Mouse (Mus musculus) heart, embryonic 12.5 days (tissue): Measurements from ENCODE around the gene Als2cl. TPM values are rescaled to one million over a fixed set of nuclear protein-coding genes. Genes with fewer than 3 reads are reported as not detected.
A peak's percentile ranks its signal among the peaks of the same experiment; 100 is the strongest.

Experiments used
- ATAC-seq: fragments of 200-750 bp; cut with Nextera tagmentation; 2 replicates; pipeline ENCODE4 v1.8.0; 2017; ENCODE audit warnings: moderate TSS enrichment, moderate library complexity; ENCODE audit not compliant: insufficient number of reproducible peaks, low FRiP score
- H3K27ac ChIP-seq: fragments of 300-500 bp; sonication (generic); 2 replicates; pipeline ENCODE4 v1.5.1; 2016; ENCODE audit warnings: mild to moderate bottlenecking, moderate library complexity; ENCODE audit not compliant: poor library complexity, severe bottlenecking
- H3K27me3 ChIP-seq: fragments of 300-500 bp; sonication (generic); replicated peaks from 2 replicates; pipeline ENCODE4 v1.6.1; 2016; ENCODE audit warnings: mild to moderate bottlenecking, moderate library complexity
- H3K36me3 ChIP-seq: fragments of 300-500 bp; sonication (generic); 2 replicates; pipeline ENCODE4 v1.6.1; 2016; ENCODE audit warnings: mild to moderate bottlenecking, moderate library complexity
- H3K4me1 ChIP-seq: fragments of 300-500 bp; sonication (generic); replicated peaks from 2 replicates; pipeline ENCODE4 v1.6.1; 2016; ENCODE audit warnings: mild to moderate bottlenecking
- H3K4me2 ChIP-seq: fragments of 300-500 bp; sonication (generic); 2 replicates; pipeline ENCODE4 v1.6.1; 2016; ENCODE audit warnings: mild to moderate bottlenecking, moderate library complexity
- H3K4me3 ChIP-seq: fragments of 300-500 bp; sonication (generic); 2 replicates; pipeline ENCODE4 v1.5.1; 2016; ENCODE audit warnings: mild to moderate bottlenecking
- H3K9ac ChIP-seq: fragments of 300-500 bp; sonication (generic); 2 replicates; pipeline ENCODE4 v1.6.1; 2016; ENCODE audit warnings: mild to moderate bottlenecking, moderate library complexity
- H3K9me3 ChIP-seq: fragments of 300-500 bp; sonication (generic); replicated peaks from 2 replicates; pipeline ENCODE4 v1.6.1; 2016; ENCODE audit warnings: mild to moderate bottlenecking, moderate library complexity
- WGBS: fragments of 180-500 bp; shearing (Covaris S2); methylation state at CpG from one replicate; pipeline ENCODE4 v1.1.7; 2016; 5-methylcytosine and 5-hydroxymethylcytosine counted together
- polyA plus RNA-seq: library from polyadenylated mRNA; unstranded; fragments of >200 nt; fragmentation: Nextera tagmentation; extraction: Ambion mirVana; gene quantifications from 2 replicates; pipeline ENCODE4 v1.2.1, GENCODE M21; 2016

Gene Als2cl
- polyA plus RNA-seq, 1 experiment from 2014 or later: 1.4 TPM

DNA sequence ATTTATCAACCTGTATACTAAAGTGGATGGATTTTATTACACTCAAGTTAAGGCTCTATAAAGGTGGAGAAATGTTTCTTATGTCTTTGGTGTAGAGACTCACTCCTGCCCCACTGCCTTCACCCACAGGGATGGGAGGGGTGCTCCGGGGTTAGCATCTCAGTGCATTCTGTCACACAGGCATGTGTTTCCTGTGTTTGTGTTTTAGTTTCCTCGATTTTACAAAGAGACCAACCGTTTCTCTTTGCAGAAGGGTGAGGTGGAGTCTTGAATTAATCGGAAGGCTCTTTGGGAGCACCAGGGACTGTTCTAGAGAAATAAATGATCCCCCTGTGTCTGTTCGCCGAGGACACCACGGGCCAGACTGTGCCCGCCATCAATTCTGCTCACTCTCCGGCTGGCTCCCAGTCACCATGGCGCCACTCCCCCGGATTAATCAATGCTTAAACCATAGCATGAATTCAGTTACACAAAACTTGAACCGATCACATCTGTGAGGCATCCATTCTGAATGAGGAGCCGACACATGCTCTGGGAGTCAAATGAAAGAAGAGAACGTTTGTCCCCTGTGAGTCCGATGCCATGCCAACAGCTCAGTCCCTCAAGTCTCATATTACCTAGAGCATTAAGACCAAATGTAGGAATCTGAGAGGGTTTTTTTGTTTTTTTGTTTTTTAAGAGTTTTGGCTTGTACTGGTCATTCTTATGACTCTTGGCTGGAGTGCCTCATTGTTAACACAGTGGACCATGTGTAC, 41.2 kb downstream of the Als2cl start:
- 69% methylated on average over 15 of the region's 15 CpGs for WGBS
- no peak overlapping the region for H3K27ac ChIP-seq
- 0 out of 2 replicates have a peak, but pooled peaks cover 6% of the 10 kb centered on the region for H3K27me3 ChIP-seq
- H3K36me3 ChIP-seq: no peaks in the 10 kb centered on the region
- no peaks in the 10 kb centered on the region for H3K9me3 ChIP-seq
- no peak overlapping the region for H3K4me2 ChIP-seq
- no peak overlapping the region for H3K9ac ChIP-seq
- H3K4me3 ChIP-seq: no peak overlapping the region
- ATAC-seq: no peak
- no peaks in the 10 kb centered on the region for H3K4me1 ChIP-seq

DNA sequence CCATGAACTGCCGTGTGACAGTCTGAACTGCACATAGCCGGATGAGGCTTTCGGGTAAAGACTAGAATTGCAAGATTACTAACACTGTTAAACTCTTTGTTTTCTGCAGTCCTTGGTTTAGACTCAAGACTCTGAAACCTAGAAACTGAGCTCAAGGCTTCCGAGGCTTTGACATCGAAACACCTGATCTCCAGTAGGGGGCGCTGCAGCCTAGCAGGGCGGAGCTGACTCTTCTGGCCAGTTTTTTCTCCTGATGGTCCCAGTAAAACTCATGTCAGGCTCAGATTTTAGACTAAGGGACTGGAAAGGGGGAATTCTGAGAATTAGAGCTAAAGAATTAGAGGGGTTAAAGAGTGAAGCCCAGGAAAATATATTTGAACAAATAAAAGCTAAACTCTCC, 43.1 kb downstream of the Als2cl start:
- no peak overlapping the region for H3K4me3 ChIP-seq
- H3K4me1 ChIP-seq: no peaks in the 10 kb centered on the region
- no peak overlapping the region for H3K9ac ChIP-seq
- H3K9me3 ChIP-seq: no peaks in the 10 kb centered on the region
- no peak overlapping the region for H3K4me2 ChIP-seq
- H3K27me3 ChIP-seq: 0 out of 2 replicates have a peak, but pooled peaks cover 6% of the 10 kb centered on the region
- H3K27ac ChIP-seq: no peak overlapping the region
- ATAC-seq: no peak
- WGBS: 8% methylated on average over 7 of the region's 7 CpGs
- H3K36me3 ChIP-seq: no peaks in the 10 kb centered on the region

GRCm38 (mm10) chr9:110931573-110931972, 51.9 kb downstream of the Als2cl start:
- Histone ChIP-seq H3K4me3 (no peak overlapping the region), H3K4me2 (no peak overlapping the region), H3K27ac (no peak overlapping the region), H3K9ac (no peak overlapping the region), H3K36me3 (no peaks in the 10 kb centered on the region), H3K4me1 (no peaks in the 10 kb centered on the region), H3K9me3 (no peaks in the 10 kb centered on the region), H3K27me3 (no peaks in the 10 kb centered on the region)
- 76% methylated on average over 6 of the region's 6 CpGs for WGBS
- no peak for ATAC-seq

DNA sequence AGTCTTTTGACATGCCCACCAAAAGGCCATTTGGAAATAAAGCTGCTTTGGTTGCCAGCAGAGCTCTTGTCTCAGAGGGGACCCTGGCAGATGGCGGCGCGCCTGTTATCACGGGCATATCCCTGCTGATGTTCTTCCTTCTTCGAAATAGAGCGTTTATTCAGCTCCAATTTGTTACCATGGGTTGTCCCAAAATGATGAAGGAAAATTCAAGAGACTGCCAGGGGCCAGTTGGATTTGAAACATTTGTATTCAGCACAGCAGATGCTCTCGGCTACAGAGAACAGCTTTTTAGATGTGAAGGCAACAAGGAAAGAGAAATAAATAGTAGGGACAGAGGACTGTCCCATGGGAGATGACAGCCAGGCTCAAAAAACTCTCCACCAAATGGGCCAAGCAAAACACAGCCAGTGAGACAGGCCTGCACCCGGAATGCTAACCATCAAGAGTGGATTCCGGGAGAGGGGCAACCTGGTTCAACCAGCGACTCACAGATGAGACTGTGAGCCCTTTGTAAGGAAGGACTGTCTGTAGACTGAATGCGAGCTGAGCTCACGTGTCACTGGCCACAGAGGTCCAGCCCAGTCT, 54.3 kb downstream of the Als2cl start:
- Histone ChIP-seq H3K36me3 (no peaks in the 10 kb centered on the region), H3K4me2 (no peak overlapping the region), H3K9me3 (no peaks in the 10 kb centered on the region), H3K9ac (no peak overlapping the region), H3K4me3 (no peak overlapping the region), H3K27ac (no peak overlapping the region), H3K4me1 (no peaks in the 10 kb centered on the region), H3K27me3 (no peaks in the 10 kb centered on the region)
- 73% methylated on average over 12 of the region's 12 CpGs for WGBS
- no peak for ATAC-seq

DNA sequence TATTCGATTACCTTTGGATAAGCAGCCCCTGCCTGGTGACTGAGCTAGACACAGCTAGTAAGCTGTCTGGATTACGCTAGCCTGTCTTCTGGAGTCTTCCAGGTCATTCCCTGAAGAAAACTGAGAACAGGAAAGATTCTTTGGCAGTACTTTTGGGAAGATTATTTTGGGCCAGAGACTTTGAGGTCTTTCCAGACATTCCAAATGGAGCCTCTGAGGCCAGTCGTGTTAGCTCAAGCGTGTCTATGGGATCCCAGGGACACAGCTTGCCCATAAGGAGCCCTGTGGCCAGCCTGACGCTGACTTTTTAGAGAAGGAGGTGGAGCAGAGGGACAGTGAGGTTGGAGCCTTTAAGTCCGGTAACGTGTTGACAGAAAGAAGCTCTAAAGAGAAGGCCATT, 56.3 kb downstream of the Als2cl start:
- no peak for ATAC-seq
- H3K9me3 ChIP-seq: no peaks in the 10 kb centered on the region
- H3K4me3 ChIP-seq: no peak overlapping the region
- no peak overlapping the region for H3K27ac ChIP-seq
- WGBS: 81% methylated on average over 7 of the region's 7 CpGs
- no peak overlapping the region for H3K9ac ChIP-seq
- H3K36me3 ChIP-seq: no peaks in the 10 kb centered on the region
- no peaks in the 10 kb centered on the region for H3K27me3 ChIP-seq
- no peak overlapping the region for H3K4me2 ChIP-seq
- H3K4me1 ChIP-seq: no peaks in the 10 kb centered on the region

DNA sequence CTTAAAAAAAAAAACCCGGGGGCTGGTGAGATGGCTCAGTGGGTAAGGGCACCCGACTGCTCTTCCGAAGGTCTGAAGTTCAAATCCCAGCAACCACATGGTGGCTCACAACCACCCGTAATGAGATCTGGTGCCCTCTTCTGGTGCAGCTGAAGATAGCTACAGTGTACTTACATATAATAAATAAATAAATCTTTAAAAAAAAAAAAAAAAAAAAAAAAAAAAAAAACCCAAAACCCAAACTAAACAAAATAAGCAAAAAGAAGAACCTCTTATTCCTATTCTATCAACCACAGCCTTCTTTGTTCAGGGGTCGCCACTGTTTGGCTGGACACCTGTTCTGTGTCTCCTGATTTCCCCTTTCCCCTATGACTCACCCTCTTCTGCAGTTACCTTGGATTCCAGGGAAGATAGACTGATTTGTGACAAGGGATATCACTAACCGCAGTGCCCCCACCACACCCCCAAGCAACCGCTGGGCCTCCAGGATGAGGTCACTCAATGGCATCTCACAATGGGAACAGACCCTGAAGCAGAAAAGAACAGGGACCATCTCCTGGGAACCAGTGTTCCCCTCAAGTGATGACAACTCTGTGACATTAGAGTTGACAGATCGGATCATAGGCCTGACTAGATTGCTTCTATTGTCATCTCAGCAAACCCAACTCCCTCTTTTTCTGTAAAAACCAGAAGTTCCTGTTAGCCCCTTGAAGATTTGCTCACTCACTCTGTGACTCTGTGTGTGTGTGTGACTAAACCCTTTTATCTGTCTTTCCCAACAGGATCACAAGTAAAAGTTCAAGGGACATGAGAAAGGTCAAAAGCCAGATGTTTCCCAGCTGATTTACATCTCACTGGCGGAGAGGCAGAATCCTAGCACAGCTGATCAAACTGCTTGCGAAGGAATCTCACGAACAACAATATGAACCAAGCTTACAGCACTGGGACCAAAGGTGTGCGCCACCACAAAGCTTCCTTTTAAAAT, 58.1 kb downstream of the Als2cl start:
- no peak overlapping the region for H3K9ac ChIP-seq
- H3K4me3 ChIP-seq: no peak overlapping the region
- no peak for ATAC-seq
- H3K27ac ChIP-seq: no peak overlapping the region
- H3K4me1 ChIP-seq: 0 out of 2 replicates have a peak, but pooled peaks cover 4% of the 10 kb centered on the region
- WGBS: 62% methylated on average over 12 of the region's 12 CpGs
- H3K36me3 ChIP-seq: no peaks in the 10 kb centered on the region
- no peak overlapping the region for H3K4me2 ChIP-seq
- H3K9me3 ChIP-seq: no peaks in the 10 kb centered on the region
- no peaks in the 10 kb centered on the region for H3K27me3 ChIP-seq

GRCm38 (mm10) chr9:110944265-110944664, 64.6 kb downstream of the Als2cl start:
- ATAC-seq: no peak
- H3K27ac ChIP-seq: no peak overlapping the region
- no peaks in the 10 kb centered on the region for H3K36me3 ChIP-seq
- H3K9me3 ChIP-seq: no peaks in the 10 kb centered on the region
- H3K4me3 ChIP-seq: no peak overlapping the region
- H3K4me1 ChIP-seq: peaks cover 26% of the 10 kb centered on the region
- peaks cover 18% of the 10 kb centered on the region for H3K27me3 ChIP-seq
- WGBS: 25% methylated on average over 13 of the region's 13 CpGs
- H3K9ac ChIP-seq: no peak overlapping the region
- no peak overlapping the region for H3K4me2 ChIP-seq

DNA sequence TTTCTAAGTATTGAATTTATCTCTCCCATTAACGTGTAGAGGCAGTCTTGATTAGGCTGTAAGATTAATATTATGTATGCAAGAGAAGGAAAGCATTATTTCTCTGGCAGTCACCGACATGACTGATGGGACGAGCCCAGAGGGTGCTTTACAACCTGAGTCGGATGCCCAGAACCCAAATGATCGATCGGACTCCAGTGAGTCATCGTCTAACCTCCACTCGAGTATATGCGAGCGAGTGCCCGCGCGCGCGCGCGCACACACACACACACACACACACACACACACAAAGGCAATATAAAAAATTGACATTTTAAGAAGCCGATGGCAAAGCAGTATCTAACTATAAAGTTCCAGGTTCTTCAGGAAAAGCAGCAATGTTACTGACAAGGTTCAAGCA, 65.7 kb downstream of the Als2cl start:
- H3K9ac ChIP-seq: no peak overlapping the region
- H3K36me3 ChIP-seq: no peaks in the 10 kb centered on the region
- peaks cover 27% of the 10 kb centered on the region for H3K4me1 ChIP-seq
- 16% methylated on average over 18 of the region's 18 CpGs for WGBS
- ATAC-seq: no peak
- H3K9me3 ChIP-seq: no peaks in the 10 kb centered on the region
- no peak overlapping the region for H3K27ac ChIP-seq
- no peak overlapping the region for H3K4me2 ChIP-seq
- H3K4me3 ChIP-seq: no peak overlapping the region
- peaks cover 18% of the 10 kb centered on the region for H3K27me3 ChIP-seq

- Histone ChIP-seq H3K27ac (no peak within 1 kb of the TSS), H3K4me2 (peak within 1 kb of the TSS; percentile 38), H3K4me3 (no peak within 1 kb of the TSS), H3K36me3 (no peaks in the 10 kb centered on the region), H3K9me3 (no peaks in the 10 kb centered on the region), H3K27me3 (peaks cover 18% of the 10 kb centered on the region), H3K4me1 (peaks cover 27% of the 10 kb centered on the region), H3K9ac (no peak within 1 kb of the TSS)
- 24% methylated on average over 11 of the region's 11 CpGs for WGBS
- ATAC-seq: no peak
Measured at GRCm38 (mm10) chr9:110945926-110946325, 66.3 kb downstream of the Als2cl start, which contains the start of gene Tdgf1. Gene Tdgf1 (minus strand): TSS chr9:110946158.

DNA sequence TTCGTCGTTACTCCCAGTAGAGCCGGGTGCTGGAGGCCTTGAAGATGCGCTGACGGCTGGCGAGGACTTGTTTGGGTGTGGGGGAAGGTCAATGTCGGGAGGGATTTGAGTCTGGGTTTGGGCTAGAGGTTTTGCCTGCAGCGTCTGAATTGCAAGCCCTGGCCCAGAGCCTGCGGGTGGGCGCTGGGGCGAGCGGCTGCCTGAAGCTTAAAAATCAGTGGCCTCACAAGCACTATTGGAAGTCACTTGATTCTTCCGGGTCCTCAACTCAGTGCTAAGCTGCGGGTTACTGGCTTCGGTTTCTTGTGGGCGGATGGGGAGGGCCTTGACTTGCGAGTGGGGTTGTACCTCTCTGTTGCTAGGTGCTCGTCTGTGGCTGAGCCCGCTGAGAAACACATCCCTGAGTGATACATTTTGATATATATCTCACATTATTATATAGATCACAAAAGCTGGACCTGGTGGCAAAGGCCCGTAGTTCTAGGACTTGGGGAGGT, 66.9 kb downstream of the Als2cl start:
- Histone ChIP-seq H3K4me2 (peak overlapping the region; percentile 38), H3K9me3 (no peaks in the 10 kb centered on the region), H3K36me3 (no peaks in the 10 kb centered on the region), H3K27ac (no peak overlapping the region), H3K4me1 (peaks cover 29% of the 10 kb centered on the region), H3K9ac (no peak overlapping the region), H3K4me3 (no peak overlapping the region), H3K27me3 (peaks cover 18% of the 10 kb centered on the region)
- ATAC-seq: no peak
- 14% methylated on average over 20 of the region's 20 CpGs for WGBS

DNA sequence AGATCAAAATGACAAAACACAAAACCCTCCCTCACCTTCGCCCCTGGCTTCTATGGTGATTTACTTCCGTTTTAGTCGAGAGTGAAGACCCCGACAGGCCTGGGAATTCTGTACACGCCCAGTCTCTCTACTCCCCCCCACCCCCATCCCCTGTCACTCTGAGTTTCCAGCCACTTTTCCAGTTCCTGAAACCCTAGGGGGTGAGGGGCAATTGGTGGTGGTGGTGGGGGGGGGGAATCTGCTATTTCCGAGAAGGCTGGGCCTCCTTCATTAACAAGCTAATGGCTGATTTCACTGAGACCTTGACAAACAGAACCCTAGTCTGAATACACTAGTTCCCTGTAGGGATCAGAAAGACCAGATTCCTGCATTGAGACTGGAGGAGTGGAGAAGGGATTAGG, 67.6 kb downstream of the Als2cl start:
- H3K9ac ChIP-seq: no peak overlapping the region
- H3K4me3 ChIP-seq: no peak overlapping the region
- no peaks in the 10 kb centered on the region for H3K36me3 ChIP-seq
- no peak overlapping the region for H3K27ac ChIP-seq
- H3K4me2 ChIP-seq: no peak overlapping the region
- H3K9me3 ChIP-seq: no peaks in the 10 kb centered on the region
- WGBS: 19% methylated on average over 6 of the region's 6 CpGs
- H3K4me1 ChIP-seq: peaks cover 32% of the 10 kb centered on the region
- ATAC-seq: no peak
- H3K27me3 ChIP-seq: peaks cover 18% of the 10 kb centered on the region
